Comparison of ENCODE assay signal across 8 mouse cellular contexts in genomic region chr3:151294606-151295005, GRCm38 (mm10).
DNase-seq lines count a peak whose midpoint lies in the region; ATAC-seq and TF ChIP-seq lines count a peak whose summit lies in the region.
"Had no signal": no experiment of that assay in that cellular context is flagged by ENCODE, and none has a peak within 500 bp of the region (broad histone marks: within the 10 kb centered on the region; RNA-seq: fewer than 3 reads in every experiment).

No protein-coding gene starts in this region.

- no peak for ATAC-seq in kidney, embryonic 16.5 days (ENCODE audit: low FRiP score, low TSS enrichment)

- no peak overlapping the region for H3K4me2 ChIP-seq in kidney, embryonic 16.5 days (replicated peaks; ENCODE audit: low read depth, low read length)
- H3K4me2 ChIP-seq: intestine, embryonic 15.5 days had no signal

- no peaks in the 10 kb centered on the region for H3K9me3 ChIP-seq in kidney, embryonic 16.5 days (ENCODE audit: low read length)
- H3K9me3 ChIP-seq: intestine, embryonic 15.5 days had no signal

- no peak overlapping the region for H3K9ac ChIP-seq in kidney, embryonic 16.5 days (replicated peaks; ENCODE audit: low read length)
- H3K9ac ChIP-seq: intestine, embryonic 15.5 days had no signal

- no peaks in the 10 kb centered on the region for H3K27me3 ChIP-seq in kidney, embryonic 16.5 days (ENCODE audit: insufficient read depth, low read length)
- H3K27me3 ChIP-seq: intestine, embryonic 15.5 days had no signal

- DNase-seq in heart, adult 11 months: peak; percentile 66
- DNase-seq in heart, adult 9 months (ENCODE audit: low spot score in 2 of 2): no peak
- peak; percentile 1 for DNase-seq in kidney, postnatal 14 days
- DNase-seq in brain, adult 2 months (ENCODE audit: low read depth, low spot score): peak; percentile 58
- DNase-seq in ovary, postnatal 10 days (ENCODE audit: low spot score): no peak

- no peak overlapping the region for H3K4me3 ChIP-seq in kidney, embryonic 16.5 days (ENCODE audit: low read length)
- no peak overlapping the region for H3K4me3 ChIP-seq in cortical plate, adult 2 months (ENCODE audit: insufficient read depth, low read length)
- H3K4me3 ChIP-seq: intestine, embryonic 15.5 days had no signal

- no peak for TF ChIP-seq CTCF in cortical plate, adult 2 months (IDR thresholded peaks at IDR 0.05; ENCODE audit: extremely low read depth, insufficient read depth, low read length)

- 67% methylated on average over 7 of the region's 7 CpGs for WGBS in kidney, embryonic 16.5 days

- H3K4me1 ChIP-seq in kidney, embryonic 16.5 days (ENCODE audit: insufficient read depth, low read length): no peaks in the 10 kb centered on the region
- no peaks in the 10 kb centered on the region for H3K4me1 ChIP-seq in cortical plate, adult 2 months (ENCODE audit: control insufficient read depth, insufficient read depth, low read length)
- H3K4me1 ChIP-seq: intestine, embryonic 15.5 days had no signal

- H3K27ac ChIP-seq in kidney, embryonic 16.5 days (ENCODE audit: low read length): no peak overlapping the region
- H3K27ac ChIP-seq in cortical plate, adult 2 months (ENCODE audit: insufficient read depth, low read length): peak overlapping the region; percentile 87
- H3K27ac ChIP-seq: intestine, embryonic 15.5 days had no signal

- TF ChIP-seq POLR2A in cortical plate, adult 2 months (IDR thresholded peaks at IDR 0.05; ENCODE audit: extremely low read depth, insufficient read depth, low read length): no peak

- no peaks in the 10 kb centered on the region for H3K36me3 ChIP-seq in kidney, embryonic 16.5 days (ENCODE audit: insufficient read depth, low read length)
- H3K36me3 ChIP-seq: intestine, embryonic 15.5 days had no signal

Comparison
In these comparisons a context has a peak if more than half of its experiments do, and no peak if none do; other contexts are left out.
1. DNase-seq: peak in heart, adult 11 months (single experiment), kidney, postnatal 14 days (single experiment) and brain, adult 2 months (single experiment); none in heart, adult 9 months (0 of 2) and ovary, postnatal 10 days (single experiment).